Mouse (Mus musculus) lung, postnatal 0 days (tissue): ENCODE measurements at regions not wholly inside any gene's neighbourhood (a gene's known extent, or its start where the extent isn't known, plus 50 kb on each side); places are given as distances from the start of the nearest gene placed in this dataset.

Experiments
- ATAC-seq: fragments of 200-750 bp; cut with Nextera tagmentation; 2 replicates; pipeline ENCODE4 v1.8.0; 2017; ENCODE audit warnings: moderate library complexity
- DNase-seq: peaks from one replicate; pipeline ENCODE4 v3.0.0-alpha.2; 2016; ENCODE audit warnings: low spot score
- H3K27ac ChIP-seq: fragments of 300-500 bp; sonication (generic); 2 replicates; pipeline ENCODE4 v1.5.1; 2014; ENCODE audit warnings: antibody characterized with exemption, mild to moderate bottlenecking, low read length, mixed read lengths
- H3K27me3 ChIP-seq: fragments of 300-500 bp; sonication (generic); replicated peaks from 2 replicates; pipeline ENCODE4 v1.6.1; 2014; ENCODE audit warnings: low read length, mixed read lengths; ENCODE audit not compliant: insufficient read depth
- H3K36me3 ChIP-seq: fragments of 300-500 bp; sonication (generic); 2 replicates; pipeline ENCODE4 v1.6.1; 2014; ENCODE audit warnings: low read length, mixed read lengths; ENCODE audit not compliant: insufficient read depth
- H3K4me1 ChIP-seq: fragments of 300-500 bp; sonication (generic); 2 replicates; pipeline ENCODE4 v1.6.1; 2014; ENCODE audit warnings: antibody characterized with exemption, low read depth, low read length, mixed read lengths; ENCODE audit not compliant: insufficient read depth
- H3K4me2 ChIP-seq: fragments of 300-500 bp; sonication (generic); replicated peaks from 2 replicates; pipeline ENCODE4 v1.6.1; 2014; ENCODE audit warnings: low read depth, mild to moderate bottlenecking, low read length, moderate library complexity, mixed read lengths
- H3K4me3 ChIP-seq: fragments of 300-500 bp; sonication (generic); 2 replicates; pipeline ENCODE4 v1.5.1; 2014; ENCODE audit warnings: low read depth, low read length
- H3K9ac ChIP-seq: fragments of 300-500 bp; sonication (generic); replicated peaks from 2 replicates; pipeline ENCODE4 v1.6.1; 2014; ENCODE audit warnings: low read depth, mild to moderate bottlenecking
- H3K9me3 ChIP-seq: fragments of 300-500 bp; sonication (generic); 2 replicates; pipeline ENCODE4 v1.6.1; 2016; ENCODE audit warnings: low read length, mixed read lengths
- CTCF ChIP-seq: IDR thresholded peaks from 2 replicates; pipeline ENCODE4 v1.5.1; 2016; ENCODE audit warnings: antibody characterized with exemption, mild to moderate bottlenecking
- EP300 ChIP-seq: IDR thresholded peaks from 2 replicates; pipeline ENCODE4 v1.6.1; 2016; ENCODE audit warnings: antibody characterized with exemption, mild to moderate bottlenecking, control low read depth
- WGBS: fragments of 180-500 bp; shearing (Covaris S2); extraction: QIAGEN DNeasy Blood & Tissue Kit; methylation state at CpG from one replicate; pipeline ENCODE4 v1.1.7; 2014; 5-methylcytosine and 5-hydroxymethylcytosine counted together

GRCm38 (mm10) chr3:52787964-52788760 is 228.9 kb downstream of the Cog6 start:
- Histone ChIP-seq H3K4me3 (no peak overlapping the region), H3K4me1 (no peaks in the 10 kb centered on the region), H3K36me3 (no peaks in the 10 kb centered on the region), H3K9me3 (no peaks in the 10 kb centered on the region), H3K9ac (no peak overlapping the region), H3K27ac (no peak overlapping the region), H3K27me3 (no peaks in the 10 kb centered on the region), H3K4me2 (no peak overlapping the region)
- TF ChIP-seq CTCF (no peak), EP300 (no peak)
- 77% methylated on average over 10 of the region's 10 CpGs for WGBS
- ATAC-seq (no peak), DNase-seq (no peak)

- 52% methylated on average over 1 of the region's 1 CpGs for WGBS
- H3K4me3 ChIP-seq = no peak overlapping the region
- no peak overlapping the region for H3K9ac ChIP-seq
- no peak overlapping the region for H3K4me2 ChIP-seq
- DNase-seq (no peak), ATAC-seq (no peak)
- no peaks in the 10 kb centered on the region for H3K36me3 ChIP-seq
- no peak overlapping the region for H3K27ac ChIP-seq
- TF ChIP-seq EP300 (no peak), CTCF (no peak)
- no peaks in the 10 kb centered on the region for H3K27me3 ChIP-seq
- no peaks in the 10 kb centered on the region for H3K9me3 ChIP-seq
- H3K4me1 ChIP-seq = no peaks in the 10 kb centered on the region
Measured at GRCm38 (mm10) chr3:52785595-52785994, 231.4 kb downstream of the Cog6 start.

- TF ChIP-seq EP300 (no peak), CTCF (no peak)
- ATAC-seq = no peak
- no peaks in the 10 kb centered on the region for H3K36me3 ChIP-seq
- 52% methylated on average over 7 of the region's 7 CpGs for WGBS
- no peak overlapping the region for H3K4me3 ChIP-seq
- DNase-seq = no peak
- H3K9ac ChIP-seq = no peak overlapping the region
- no peak overlapping the region for H3K4me2 ChIP-seq
- no peak overlapping the region for H3K27ac ChIP-seq
- no peaks in the 10 kb centered on the region for H3K9me3 ChIP-seq
- H3K4me1 ChIP-seq = no peaks in the 10 kb centered on the region
- H3K27me3 ChIP-seq = no peaks in the 10 kb centered on the region
Measured at GRCm38 (mm10) chr3:52784476-52784875, 232.6 kb downstream of the Cog6 start.

- DNase-seq (no peak), ATAC-seq (no peak)
- no peaks in the 10 kb centered on the region for H3K36me3 ChIP-seq
- H3K27ac ChIP-seq = no peak overlapping the region
- H3K9me3 ChIP-seq = no peaks in the 10 kb centered on the region
- no peak overlapping the region for H3K4me2 ChIP-seq
- no peak overlapping the region for H3K4me3 ChIP-seq
- no peak for TF ChIP-seq EP300
- no peak for TF ChIP-seq CTCF
- WGBS = 67% methylated on average over 5 of the region's 5 CpGs
- no peak overlapping the region for H3K9ac ChIP-seq
- H3K4me1 ChIP-seq = no peaks in the 10 kb centered on the region
- no peaks in the 10 kb centered on the region for H3K27me3 ChIP-seq
Measured at GRCm38 (mm10) chr3:52782576-52782975, 234.5 kb downstream of the Cog6 start.

- no peak for DNase-seq
- Histone ChIP-seq H3K27me3 (no peaks in the 10 kb centered on the region), H3K36me3 (no peaks in the 10 kb centered on the region), H3K4me1 (no peaks in the 10 kb centered on the region), H3K9me3 (no peaks in the 10 kb centered on the region), H3K4me2 (no peak overlapping the region), H3K4me3 (no peak overlapping the region), H3K27ac (no peak overlapping the region), H3K9ac (no peak overlapping the region)
- ATAC-seq = no peak
- 81% methylated on average over 3 of the region's 3 CpGs for WGBS
- TF ChIP-seq CTCF (no peak), EP300 (no peak)
Measured at GRCm38 (mm10) chr3:52781521-52781920, 235.5 kb downstream of the Cog6 start.

- WGBS = 65% methylated on average over 8 of the region's 8 CpGs
- Histone ChIP-seq H3K9ac (no peak overlapping the region), H3K9me3 (no peaks in the 10 kb centered on the region), H3K27ac (no peak overlapping the region), H3K27me3 (no peaks in the 10 kb centered on the region), H3K4me3 (no peak overlapping the region), H3K36me3 (no peaks in the 10 kb centered on the region), H3K4me1 (no peaks in the 10 kb centered on the region), H3K4me2 (no peak overlapping the region)
- DNase-seq (no peak), ATAC-seq (no peak)
- TF ChIP-seq EP300 (no peak), CTCF (no peak)
Measured at GRCm38 (mm10) chr3:52780356-52780755, 236.7 kb downstream of the Cog6 start.

- Histone ChIP-seq H3K4me3 (no peak overlapping the region), H3K4me2 (no peak overlapping the region), H3K4me1 (no peaks in the 10 kb centered on the region), H3K9ac (no peak overlapping the region), H3K36me3 (no peaks in the 10 kb centered on the region), H3K27ac (no peak overlapping the region), H3K27me3 (no peaks in the 10 kb centered on the region), H3K9me3 (no peaks in the 10 kb centered on the region)
- 64% methylated on average over 4 of the region's 4 CpGs for WGBS
- ATAC-seq (no peak), DNase-seq (no peak)
- TF ChIP-seq EP300 (no peak), CTCF (no peak)
Measured at GRCm38 (mm10) chr3:52775875-52776274, 241.2 kb downstream of the Cog6 start.
